Mouse (Mus musculus) spleen, adult 2 months (tissue): ENCODE results near the gene Ccdc12. TPM values are rescaled to one million over a fixed set of nuclear protein-coding genes. Genes with fewer than 3 reads are reported as not detected.
A peak's percentile ranks its signal among the peaks of the same experiment; 100 is the strongest.

Source experiments
- DNase-seq, 2 experiments: peaks; one replicate each; pipeline versions ENCODE4 v3.0.0 to v3.0.0-alpha.2; 2012 to 2021; ENCODE audit warnings: low spot score in 2 of 2, low read depth in 1 of 2
- H3K27ac ChIP-seq: fragments of 200-500 bp; 2 replicates; pipeline ENCODE4 v1.5.1; 2012; ENCODE audit warnings: low read length, inconsistent platforms; ENCODE audit not compliant: insufficient read depth
- H3K27me3 ChIP-seq: fragments of 200-500 bp; 2 replicates; pipeline ENCODE4 v1.6.1; 2012; ENCODE audit warnings: mild to moderate bottlenecking, moderate library complexity, low read length, inconsistent platforms; ENCODE audit not compliant: control insufficient read depth, insufficient read depth
- H3K36me3 ChIP-seq: fragments of 200-500 bp; 2 replicates; pipeline ENCODE4 v1.6.1; 2012; ENCODE audit warnings: mild to moderate bottlenecking, low read length, inconsistent platforms; ENCODE audit not compliant: control insufficient read depth, insufficient read depth
- H3K4me1 ChIP-seq: fragments of 200-500 bp; 2 replicates; pipeline ENCODE4 v1.6.1; 2011; ENCODE audit warnings: inconsistent platforms; ENCODE audit not compliant: control insufficient read depth, insufficient read depth, insufficient read length
- H3K4me3 ChIP-seq: fragments of 200-500 bp; 2 replicates; pipeline ENCODE4 v1.5.1; 2011; ENCODE audit warnings: mild to moderate bottlenecking, inconsistent platforms; ENCODE audit not compliant: insufficient read depth, insufficient read length; ENCODE audit errors: extremely low read depth
- CTCF ChIP-seq: fragments of 200-500 bp; IDR thresholded peaks from 2 replicates; pipeline ENCODE4 v1.5.1; 2011; ENCODE audit warnings: mild to moderate bottlenecking, inconsistent platforms; ENCODE audit not compliant: insufficient read depth, insufficient read length, insufficient replicate concordance; ENCODE audit errors: extremely low read depth
- POLR2A ChIP-seq: fragments of 200-500 bp; IDR thresholded peaks from 2 replicates; pipeline ENCODE4 v1.6.1; 2011; ENCODE audit warnings: low read depth, low read length, inconsistent platforms
- WGBS: fragments of 180-500 bp; shearing (Covaris S2); methylation state at CpG from one replicate; pipeline ENCODE4 v1.1.7; 2018; 5-methylcytosine and 5-hydroxymethylcytosine counted together
- polyA plus RNA-seq: library from polyadenylated mRNA; depleted of rRNA; stranded (reverse); fragments of >200 nt; gene quantifications from 2 replicates; pipeline ENCODE4 v1.2.3, GENCODE M21; 2012

Ccdc12 gene
- polyA plus RNA-seq, 1 experiment = 103 TPM

GRCm38 (mm10) chr9:110632671-110633070 lies 23.6 kb upstream of the Ccdc12 start:
- TF ChIP-seq CTCF (no peak), POLR2A (no peak)
- peaks cover 41% of the 10 kb centered on the region for H3K36me3 ChIP-seq
- WGBS = 93% methylated on average over 15 of the region's 15 CpGs
- no peak overlapping the region for H3K27ac ChIP-seq
- no peak overlapping the region for H3K4me3 ChIP-seq
- no peak for DNase-seq
- no peaks in the 10 kb centered on the region for H3K4me1 ChIP-seq
- no peaks in the 10 kb centered on the region for H3K27me3 ChIP-seq

DNA sequence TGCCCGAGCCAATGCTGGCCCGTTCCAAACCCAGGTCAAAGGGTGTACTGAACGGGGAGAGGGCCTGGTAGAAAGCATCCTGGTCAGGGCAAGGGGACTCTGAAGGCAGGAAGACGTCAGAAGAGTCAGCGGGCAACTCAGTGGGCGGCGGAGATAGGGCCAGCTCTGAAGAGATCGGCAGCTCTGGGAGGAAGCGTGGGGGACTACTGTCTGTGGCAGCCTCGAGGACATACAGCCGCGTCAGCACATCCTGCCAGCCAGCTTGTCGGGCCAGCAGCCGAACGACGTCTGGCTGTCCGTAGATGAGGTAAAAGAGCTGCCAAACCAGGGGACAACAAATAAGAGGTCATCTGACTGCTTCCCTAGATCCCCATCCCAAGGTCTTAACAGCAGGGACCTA lies 22.4 kb upstream of the Ccdc12 start:
- TF ChIP-seq POLR2A = no peak
- TF ChIP-seq CTCF = no peak
- Histone ChIP-seq H3K27me3 (no peaks in the 10 kb centered on the region), H3K36me3 (peaks cover 40% of the 10 kb centered on the region), H3K4me1 (no peaks in the 10 kb centered on the region), H3K27ac (no peak overlapping the region), H3K4me3 (no peak overlapping the region)
- no peak for DNase-seq
- WGBS = 88% methylated on average over 17 of the region's 17 CpGs

DNA sequence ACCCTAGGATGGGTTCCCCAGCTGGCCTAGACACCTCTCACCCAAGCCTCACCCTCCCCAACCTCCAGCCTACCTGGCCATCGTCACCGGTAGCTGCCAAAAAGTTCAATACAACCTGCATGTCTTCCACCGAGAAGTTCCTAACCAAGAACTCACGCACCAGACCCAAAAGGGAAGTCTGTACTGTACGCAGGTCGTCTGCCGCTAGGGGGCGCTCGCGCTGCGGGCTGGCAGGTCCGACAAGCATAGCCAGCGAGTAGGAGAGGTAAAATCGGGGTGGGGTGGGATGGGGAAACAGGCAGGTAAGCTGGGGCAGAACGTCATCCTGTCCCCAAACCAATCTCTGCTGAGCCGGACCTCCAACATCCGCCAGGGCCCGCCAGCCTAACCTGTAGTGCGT lies 21.1 kb upstream of the Ccdc12 start:
- Histone ChIP-seq H3K36me3 (peaks cover 31% of the 10 kb centered on the region), H3K27me3 (no peaks in the 10 kb centered on the region), H3K4me3 (no peak overlapping the region), H3K27ac (no peak overlapping the region), H3K4me1 (no peaks in the 10 kb centered on the region)
- WGBS = 18% methylated on average over 19 of the region's 19 CpGs
- TF ChIP-seq POLR2A (no peak), CTCF (peak; percentile 99)
- peak; percentile 58 to 89 for DNase-seq

GRCm38 (mm10) chr9:110638611-110639021 lies 17.7 kb upstream of the Ccdc12 start:
- H3K27ac ChIP-seq = no peak overlapping the region
- 92% methylated on average over 10 of the region's 10 CpGs for WGBS
- peaks cover 21% of the 10 kb centered on the region for H3K36me3 ChIP-seq
- no peak for DNase-seq
- no peaks in the 10 kb centered on the region for H3K27me3 ChIP-seq
- no peak overlapping the region for H3K4me3 ChIP-seq
- H3K4me1 ChIP-seq = peaks cover 7% of the 10 kb centered on the region; the same call in 1 of the 2 replicates
- TF ChIP-seq POLR2A = no peak
- TF ChIP-seq CTCF = no peak

DNA sequence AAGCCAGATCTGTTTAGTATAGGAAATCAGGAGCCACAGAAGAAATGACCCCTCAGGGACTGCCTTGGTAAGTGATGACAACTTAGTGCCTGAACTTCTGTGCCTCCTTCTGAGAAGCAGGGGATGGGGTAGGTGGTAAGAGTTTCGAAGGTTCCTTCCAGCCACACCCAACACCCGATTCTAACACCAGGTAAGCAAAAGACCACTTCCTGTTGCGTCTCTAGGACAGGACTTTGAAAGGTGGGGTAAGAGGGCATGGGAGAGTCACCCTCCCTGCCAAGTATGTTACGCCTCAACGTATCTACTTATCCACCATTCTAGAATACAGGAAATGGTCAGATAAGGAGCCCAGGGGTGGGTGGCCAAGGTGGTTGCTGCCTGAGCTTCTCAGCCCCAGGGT lies 15.3 kb upstream of the Ccdc12 start:
- H3K36me3 ChIP-seq = peaks cover 18% of the 10 kb centered on the region
- WGBS = 51% methylated on average over 5 of the region's 5 CpGs

GRCm38 (mm10) chr9:110642812-110643524 lies 13.3 kb upstream of the Ccdc12 start:
- Histone ChIP-seq H3K4me3 (no peak overlapping the region), H3K36me3 (peaks cover 8% of the 10 kb centered on the region), H3K27me3 (no peaks in the 10 kb centered on the region), H3K27ac (no peak overlapping the region), H3K4me1 (peaks cover 23% of the 10 kb centered on the region; the same call in 1 of the 2 replicates)
- TF ChIP-seq CTCF = no peak
- no peak for TF ChIP-seq POLR2A
- 81% methylated on average over 5 of the region's 5 CpGs for WGBS
- DNase-seq = no peak

More for the DNA sequence above, 15.3 kb upstream of the Ccdc12 start:
- no peaks in the 10 kb centered on the region for H3K27me3 ChIP-seq
- TF ChIP-seq CTCF (no peak), POLR2A (no peak)
- peak overlapping the region; percentile 36 for H3K27ac ChIP-seq
- peaks cover 23% of the 10 kb centered on the region; the same call in 1 of the 2 replicates for H3K4me1 ChIP-seq
- DNase-seq = no peak
- H3K4me3 ChIP-seq = no peak overlapping the region

- H3K36me3 ChIP-seq = peaks cover 4% of the 10 kb centered on the region
- DNase-seq = no peak
- WGBS = 84% methylated on average over 7 of the region's 9 CpGs
- no peak overlapping the region for H3K27ac ChIP-seq
- TF ChIP-seq CTCF (no peak), POLR2A (no peak)
- no peaks in the 10 kb centered on the region for H3K27me3 ChIP-seq
- H3K4me1 ChIP-seq = peaks cover 23% of the 10 kb centered on the region; the same call in 1 of the 2 replicates
- H3K4me3 ChIP-seq = no peak overlapping the region
These were observed 12.5 kb upstream of the Ccdc12 start for GRCm38 (mm10) chr9:110643787-110644186.
